Mouse (Mus musculus) hematopoietic stem cell, adult 5-6 weeks (primary cell): ENCODE results near the gene Cnep1r1. TPM values are rescaled to one million over a fixed set of nuclear protein-coding genes. Genes with fewer than 3 reads are reported as not detected.

ENCODE experiments used
- ATAC-seq, 2 experiments: fragments of 125-278 bp in 1 of 2; replicated peaks in 1 of 2; 2 replicates each; pipeline ENCODE4 v1.8.0; 2016 to 2017; ENCODE audit warnings: inconsistent platforms in 2 of 2, mild to moderate bottlenecking in 2 of 2, moderate number of reproducible peaks in 2 of 2, low read depth in 1 of 2, moderate TSS enrichment in 1 of 2; ENCODE audit not compliant: low FRiP score in 2 of 2, poor library complexity in 2 of 2, severe bottlenecking in 2 of 2, insufficient read depth in 1 of 2, low TSS enrichment in 1 of 2
- total RNA-seq: library from RNA; stranded (forward); fragments of 172-1452, 232-1000 nt; gene quantifications from 2 replicates; pipeline ENCODE4 v1.2.3, GENCODE M21; 2017

The Cnep1r1 gene
- total RNA-seq, result 14.6 and 16.6 TPM in 2 replicates

- ATAC-seq, result peak; percentile 99
Observed at GRCm38 (mm10) chr8:88118456-88119036, at the start of gene Cnep1r1. Gene Cnep1r1 (plus strand): TSS chr8:88118769.

- ATAC-seq, result no peak
Observed at GRCm38 (mm10) chr8:88082183-88082582, 36.4 kb upstream of the Cnep1r1 start.

- no peak for ATAC-seq
Observed at GRCm38 (mm10) chr8:88088006-88088405, 30.6 kb upstream of the Cnep1r1 start.

- ATAC-seq, result no peak
Observed at GRCm38 (mm10) chr8:88091661-88092060, 26.9 kb upstream of the Cnep1r1 start.

- ATAC-seq, result no peak
Observed at GRCm38 (mm10) chr8:88093367-88093766, 25.2 kb upstream of the Cnep1r1 start.

GRCm38 (mm10) chr8:88098856-88099255 lies 19.7 kb upstream of the Cnep1r1 start:
- ATAC-seq, result no peak

- peak; percentile 59 to 84; a peak in 3 of 4 replicates for ATAC-seq
Observed at GRCm38 (mm10) chr8:88099526-88099925, 19.0 kb upstream of the Cnep1r1 start.

- no peak for ATAC-seq
Observed at GRCm38 (mm10) chr8:88109241-88109640, 9.3 kb upstream of the Cnep1r1 start.

GRCm38 (mm10) chr8:88119076-88119475 lies 507 bp downstream of the Cnep1r1 start:
- ATAC-seq, result no peak

- no peak for ATAC-seq
Observed at GRCm38 (mm10) chr8:88124850-88125249, 6.3 kb downstream of the Cnep1r1 start.

- ATAC-seq, result no peak
Observed at GRCm38 (mm10) chr8:88129397-88129796, 10.8 kb downstream of the Cnep1r1 start.

GRCm38 (mm10) chr8:88130754-88131317 lies 12.3 kb downstream of the Cnep1r1 start:
- no peak for ATAC-seq

GRCm38 (mm10) chr8:88137748-88138484 lies 19.3 kb downstream of the Cnep1r1 start, which contains the start of gene Heatr3:
Gene Heatr3 (plus strand): TSS chr8:88137855.
- ATAC-seq, result peak; percentile 87 to 96

- ATAC-seq, result peak; percentile 13 to 35; a peak in 2 of 4 replicates
Observed at GRCm38 (mm10) chr8:88139256-88139655, 20.7 kb downstream of the Cnep1r1 start.

- no peak; a peak in 1 of 4 replicates for ATAC-seq
Observed at GRCm38 (mm10) chr8:88141629-88142028, 23.1 kb downstream of the Cnep1r1 start.

GRCm38 (mm10) chr8:88144041-88144440 lies 25.5 kb downstream of the Cnep1r1 start:
- ATAC-seq, result no peak

- ATAC-seq, result no peak
Observed at GRCm38 (mm10) chr8:88150910-88151371, 32.4 kb downstream of the Cnep1r1 start.

- ATAC-seq, result no peak
Observed at GRCm38 (mm10) chr8:88160237-88160995, 41.8 kb downstream of the Cnep1r1 start.
